Mouse (Mus musculus): ENCODE results near the gene Slc25a17.

Slc25a17 gene

GRCm38 (mm10) chr15:81360345-81361021 lies at the start of gene Slc25a17:
Slc25a17 (minus strand) TSS chr15:81360812.
- DNase-seq, result peak; percentile 95

GRCm38 (mm10) chr15:81408199-81408598 lies 47.6 kb upstream of the Slc25a17 start, which contains the start of gene Dnajb7:
Dnajb7 (minus strand) TSS chr15:81408299.
- no peak for DNase-seq

GRCm38 (mm10) chr15:81405008-81405407 lies 44.4 kb upstream of the Slc25a17 start:
- no peak for DNase-seq

GRCm38 (mm10) chr15:81399638-81400315 lies 39.2 kb upstream of the Slc25a17 start, which contains the start of the genes St13 and Xpnpep3:
St13 (minus strand) TSS chr15:81400077.
Xpnpep3 (plus strand) TSS chr15:81400138.
- DNase-seq, result peak; percentile 98

DNA sequence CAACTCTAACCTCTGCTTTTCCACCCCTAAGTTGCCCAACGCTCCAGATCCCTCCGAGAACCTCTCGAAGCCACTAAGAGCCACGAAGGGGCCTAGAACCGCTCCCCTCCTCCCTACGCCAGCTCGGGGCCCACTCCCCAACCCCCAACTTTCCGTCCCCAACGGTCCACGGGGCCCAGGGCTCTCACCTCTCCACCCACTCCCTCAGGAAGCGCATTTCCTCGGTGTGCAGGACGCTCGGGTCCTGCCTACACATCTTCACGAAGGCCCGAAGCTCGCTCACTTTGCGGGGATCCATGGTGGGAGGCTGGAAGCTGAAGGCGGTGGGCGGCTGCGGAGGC lies 38.7 kb upstream of the Slc25a17 start:
- no peak for DNase-seq

DNA sequence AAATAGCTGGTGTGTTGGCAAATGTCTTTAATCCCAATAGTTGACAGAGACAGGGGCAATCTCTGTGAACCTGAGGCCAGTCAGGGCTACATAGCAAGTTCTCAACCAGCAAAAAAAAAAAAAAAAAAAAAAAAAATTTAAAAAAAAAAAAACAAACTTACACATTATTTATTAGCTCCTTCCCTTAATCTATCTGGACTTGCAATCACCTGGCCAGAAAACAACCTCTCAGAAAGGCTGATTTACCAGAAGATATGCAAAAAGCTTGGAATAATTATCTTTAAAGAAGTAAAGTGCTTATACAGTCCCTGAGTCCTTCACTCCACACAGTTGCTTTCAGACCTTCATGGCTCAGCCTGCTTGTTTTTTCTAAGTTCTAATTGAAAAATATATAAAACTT lies 37.6 kb upstream of the Slc25a17 start:
- DNase-seq, result no peak

GRCm38 (mm10) chr15:81394211-81394915 lies 33.8 kb upstream of the Slc25a17 start:
- no peak for DNase-seq

- DNase-seq, result no peak
Measured at GRCm38 (mm10) chr15:81392997-81393396, 32.4 kb upstream of the Slc25a17 start.

GRCm38 (mm10) chr15:81386327-81386726 lies 25.7 kb upstream of the Slc25a17 start:
- no peak for DNase-seq

DNA sequence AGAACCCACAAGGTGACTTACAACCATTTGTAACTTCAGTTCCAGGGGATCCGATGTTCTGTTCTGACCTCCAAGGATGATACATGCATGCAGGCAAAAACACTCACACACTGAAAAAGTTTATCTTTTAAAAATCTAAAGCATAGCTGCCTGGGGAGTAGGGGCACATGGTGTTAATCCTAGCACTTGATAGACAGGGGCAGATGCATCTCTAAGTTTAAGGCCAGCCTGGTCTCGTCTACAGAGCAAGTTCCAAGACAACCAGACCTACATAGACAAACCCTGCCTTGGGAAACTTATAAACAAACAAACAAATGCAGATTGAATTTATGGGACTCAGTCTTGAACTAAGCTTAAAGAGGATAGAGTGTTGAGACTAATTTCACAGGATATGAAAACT lies 18.2 kb upstream of the Slc25a17 start:
- DNase-seq, result no peak

- no peak for DNase-seq
Measured at GRCm38 (mm10) chr15:81374621-81375020, 14.0 kb upstream of the Slc25a17 start.

- DNase-seq, result no peak
Measured at GRCm38 (mm10) chr15:81370356-81370755, 9.7 kb upstream of the Slc25a17 start.

DNA sequence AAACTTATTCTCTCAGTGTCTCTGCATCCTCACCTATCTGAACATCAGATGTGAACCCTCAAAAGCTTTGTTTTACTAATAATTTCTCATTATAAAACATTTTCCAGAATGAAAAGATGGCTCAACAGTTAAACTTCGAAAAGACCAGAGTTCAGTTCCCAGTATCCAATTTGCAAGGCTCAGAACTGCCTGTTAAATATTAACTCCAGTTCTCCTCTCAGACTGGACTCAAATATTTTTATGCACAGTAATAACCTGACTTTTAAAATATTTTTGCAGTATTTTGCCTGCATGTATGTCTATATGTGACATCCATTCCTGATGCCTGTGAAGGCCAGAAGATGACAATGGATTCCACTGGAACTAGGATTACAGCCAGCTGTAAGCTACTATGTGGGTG lies 8.0 kb upstream of the Slc25a17 start:
- no peak for DNase-seq

DNA sequence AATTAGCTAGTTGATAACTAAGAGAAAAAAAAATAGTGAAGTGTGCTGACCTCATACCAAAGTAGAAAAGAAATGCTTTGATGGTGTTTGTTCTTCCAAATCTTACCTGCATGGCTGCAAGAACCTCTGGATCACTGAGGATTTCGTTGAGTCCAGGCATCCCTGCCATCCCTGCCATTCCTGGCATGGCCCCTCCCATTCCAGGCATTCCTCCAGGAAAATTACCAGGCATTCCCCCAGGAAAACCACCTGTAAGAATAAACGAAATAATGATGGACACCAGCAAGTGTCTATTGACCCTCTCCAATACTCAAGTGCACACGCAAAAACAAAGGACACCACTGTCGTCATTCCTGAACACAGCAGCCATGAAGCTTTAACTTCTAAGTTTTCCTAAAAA lies 5.6 kb upstream of the Slc25a17 start:
- DNase-seq, result no peak

GRCm38 (mm10) chr15:81365246-81365645 lies 4.6 kb upstream of the Slc25a17 start:
- DNase-seq, result peak; percentile 14

GRCm38 (mm10) chr15:81364271-81364670 lies 3.7 kb upstream of the Slc25a17 start:
- DNase-seq, result no peak

DNA sequence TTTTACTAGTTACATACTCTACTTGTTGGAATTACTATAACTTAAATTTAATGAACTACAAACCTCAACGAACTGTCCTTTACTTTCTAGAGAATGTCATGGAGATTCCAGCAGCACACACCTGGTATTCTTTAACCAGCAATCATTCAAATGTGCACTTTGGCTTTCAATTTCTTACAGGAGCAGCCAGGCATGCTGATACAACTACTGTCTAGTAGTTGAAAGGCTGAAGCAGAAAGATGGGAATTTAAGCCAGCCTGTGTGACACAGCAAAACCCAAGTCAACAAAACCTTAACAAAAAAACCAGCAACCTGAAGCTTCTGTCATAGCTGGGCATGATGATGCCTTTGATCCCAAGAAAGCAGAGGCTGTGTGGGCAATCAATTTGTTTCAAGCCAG lies 1.9 kb upstream of the Slc25a17 start:
- no peak for DNase-seq

- DNase-seq, result peak; percentile 36
Measured at GRCm38 (mm10) chr15:81361417-81362015, 904 bp upstream of the Slc25a17 start.

- no peak for DNase-seq
Measured at GRCm38 (mm10) chr15:81361022-81361404, 401 bp upstream of the Slc25a17 start.

GRCm38 (mm10) chr15:81359421-81359820 lies 1.2 kb downstream of the Slc25a17 start:
- DNase-seq, result no peak

GRCm38 (mm10) chr15:81358943-81359342 lies 1.7 kb downstream of the Slc25a17 start:
- DNase-seq, result no peak

DNA sequence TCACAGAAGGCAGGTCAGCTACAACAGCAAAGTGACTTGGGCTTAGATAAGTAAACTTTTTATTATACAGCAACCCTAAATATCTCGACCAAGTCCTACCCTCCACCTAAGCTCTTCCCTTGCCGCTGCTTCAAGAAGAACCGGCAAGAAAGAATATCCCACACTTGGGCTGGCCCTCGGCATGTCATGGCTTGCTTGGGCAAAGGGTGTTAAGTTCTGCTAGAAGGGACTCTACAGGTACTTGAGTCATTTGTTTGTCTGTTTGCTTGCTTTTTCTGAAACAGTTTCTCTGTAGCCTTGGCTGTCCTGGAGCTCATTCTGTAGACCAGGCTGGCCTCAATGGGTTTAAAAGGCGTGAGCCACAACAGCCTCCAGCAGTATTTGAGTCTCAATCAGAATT lies 3.7 kb downstream of the Slc25a17 start:
- DNase-seq, result no peak

- DNase-seq, result peak; percentile 74
Measured at GRCm38 (mm10) chr15:81355146-81355761, 5.4 kb downstream of the Slc25a17 start.
